Mouse (Mus musculus): ENCODE data around the gene Ep400.

DNA sequence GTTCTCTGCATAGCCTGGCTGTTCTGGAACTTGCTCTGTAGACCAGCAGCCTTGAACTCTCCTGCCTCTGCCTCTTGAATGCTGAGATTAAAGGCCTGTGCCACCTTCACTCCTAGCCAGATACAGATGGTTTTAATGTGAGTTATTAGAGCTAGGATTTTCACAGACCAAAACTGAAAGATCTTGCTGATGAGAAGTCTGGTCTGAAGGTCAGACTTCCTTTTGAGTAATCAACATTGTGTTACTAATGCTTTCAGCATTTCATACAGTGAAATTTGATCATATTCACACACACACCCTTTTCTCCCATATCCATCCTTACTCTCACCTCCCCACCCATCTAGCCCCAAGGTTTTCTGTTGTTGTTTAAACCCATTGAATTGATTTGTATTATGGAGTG is 110.8 kb downstream of the Ep400 start:
- TF ChIP-seq POLR2A (IDR thresholded peaks at IDR 0.05; ENCODE audit: insufficient read depth, low read depth, low read length) (no peak), CTCF (IDR thresholded peaks at IDR 0.05) (no peak)

Data from heart, adult 2 months (tissue).